ENCODE assay signal across 10 mouse cellular contexts in genomic region chr9:104379532-104380162, GRCm38 (mm10). TPM values are rescaled to one million over a fixed set of nuclear protein-coding genes. Genes with fewer than 3 reads are reported as not detected.
A peak's percentile ranks its signal among the peaks of the same experiment; 100 is the strongest.
DNase-seq lines count a peak whose midpoint lies in the region; ATAC-seq and TF ChIP-seq lines count a peak whose summit lies in the region.
"Had no signal": no experiment of that assay in that cellular context is flagged by ENCODE, and none has a peak within 500 bp of the region (broad histone marks: within the 10 kb centered on the region; RNA-seq: fewer than 3 reads in every experiment).

No protein-coding gene starts in this region.

- TF ChIP-seq CTCF in heart, postnatal 0 days (IDR thresholded peaks at IDR 0.05; ENCODE audit: low read depth), result peak; percentile 41

- ATAC-seq in heart, postnatal 0 days (ENCODE audit: insufficient read depth, low read depth), result no peak
- no peak for ATAC-seq in neural tube, embryonic 15.5 days (ENCODE audit: low FRiP score)
- ATAC-seq in granulocyte monocyte progenitor cell, adult 5-6 weeks (replicated peaks; ENCODE audit: poor library complexity, severe bottlenecking), result 0 out of 2 replicates have a peak, but pooled peaks have one; percentile 35
- no peak for ATAC-seq in frontal cortex, adult (ENCODE audit: low TSS enrichment)

- no peaks in the 10 kb centered on the region; the same call in 1 of the 2 replicates for H3K27me3 ChIP-seq in heart, postnatal 0 days (ENCODE audit: control insufficient read depth, insufficient read depth, low read length)
- H3K27me3 ChIP-seq in neural tube, embryonic 15.5 days (replicated peaks), result no peaks in the 10 kb centered on the region
- H3K27me3 ChIP-seq: embryonic facial prominence, embryonic 13.5 days; limb, embryonic 13.5 days had no signal

- H3K4me1 ChIP-seq in heart, postnatal 0 days (ENCODE audit: control insufficient read depth, insufficient read depth), result no peaks in the 10 kb centered on the region
- H3K4me1 ChIP-seq in neural tube, embryonic 15.5 days, result no peaks in the 10 kb centered on the region
- H3K4me1 ChIP-seq: embryonic facial prominence, embryonic 13.5 days; limb, embryonic 13.5 days had no signal

- no peaks in the 10 kb centered on the region for H3K36me3 ChIP-seq in heart, postnatal 0 days (replicated peaks; ENCODE audit: control insufficient read depth, insufficient read depth, low read length)
- no peaks in the 10 kb centered on the region for H3K36me3 ChIP-seq in neural tube, embryonic 15.5 days
- H3K36me3 ChIP-seq: embryonic facial prominence, embryonic 13.5 days; limb, embryonic 13.5 days had no signal

- peak; percentile 35 for DNase-seq in heart, postnatal 0 days (ENCODE audit: low spot score)
- DNase-seq in heart, adult 8-10 months (ENCODE audit: low spot score), result no peak
- peak; percentile 15 for DNase-seq in neural tube, embryonic 10.5 days (ENCODE audit: extremely low spot score, low spot score)
- peak; percentile 77 for DNase-seq in NIH3T3 (ENCODE audit: low read depth)
- DNase-seq in natural killer cell, adult 2 months (ENCODE audit: low spot score in 2 of 2), result no peak

- 60% methylated on average over 9 of the region's 9 CpGs for WGBS in heart, postnatal 0 days
- WGBS in neural tube, embryonic 15.5 days, result 66% methylated on average over 9 of the region's 9 CpGs

- no peak for TF ChIP-seq EP300 in heart, postnatal 0 days (IDR thresholded peaks at IDR 0.05; ENCODE audit: low read depth)

- H3K4me3 ChIP-seq in heart, postnatal 0 days (ENCODE audit: low read depth, low read length), result no peak overlapping the region
- H3K4me3 ChIP-seq in neural tube, embryonic 15.5 days (replicated peaks), result no peak overlapping the region
- H3K4me3 ChIP-seq: embryonic facial prominence, embryonic 13.5 days; limb, embryonic 13.5 days had no signal

- H3K9me3 ChIP-seq in heart, postnatal 0 days (replicated peaks; ENCODE audit: control insufficient read depth, low read length), result no peaks in the 10 kb centered on the region
- no peaks in the 10 kb centered on the region for H3K9me3 ChIP-seq in neural tube, embryonic 15.5 days (replicated peaks)
- H3K9me3 ChIP-seq: embryonic facial prominence, embryonic 13.5 days; limb, embryonic 13.5 days had no signal

- no peak overlapping the region for H3K4me2 ChIP-seq in heart, postnatal 0 days (ENCODE audit: low read depth, low read length)
- H3K4me2 ChIP-seq in neural tube, embryonic 15.5 days, result no peak overlapping the region
- H3K4me2 ChIP-seq: embryonic facial prominence, embryonic 13.5 days; limb, embryonic 13.5 days had no signal

- H3K9ac ChIP-seq in heart, postnatal 0 days (replicated peaks; ENCODE audit: low read depth, low read length), result no peak overlapping the region
- H3K9ac ChIP-seq in neural tube, embryonic 15.5 days (replicated peaks), result no peak overlapping the region
- H3K9ac ChIP-seq: embryonic facial prominence, embryonic 13.5 days; limb, embryonic 13.5 days had no signal

- no peak overlapping the region for H3K27ac ChIP-seq in heart, postnatal 0 days (ENCODE audit: low read depth)
- no peak overlapping the region for H3K27ac ChIP-seq in neural tube, embryonic 15.5 days (replicated peaks)
- H3K27ac ChIP-seq: embryonic facial prominence, embryonic 13.5 days; limb, embryonic 13.5 days had no signal

RNA-seq across cellular contexts. Expression of gene Acpp, which starts 42.1 kb away (rescaled TPM):
- 2.4 TPM in 1 of 2 replicates, not detected in the other for total RNA-seq in heart, postnatal 0 days (2014; rRNA removed; ENCODE audit: low replicate concordance)
- polyA plus RNA-seq in heart, postnatal 0 days (2015; fragmentation: Nextera tagmentation; extraction: Ambion mirVana), result 0.07 TPM in 1 of 2 replicates, not detected in the other
- total RNA-seq in heart, adult 8-10 months (2022), result under 1 TPM in 1 of 4 experiments, not detected in 3; 0.17 TPM
- 0.97 and 1.4 TPM in 2 replicates for polyA plus RNA-seq in neural tube, embryonic 15.5 days (2015; fragmentation: Nextera tagmentation; extraction: Ambion mirVana)
- 1.2 and 4.6 TPM in 2 replicates for total RNA-seq in granulocyte monocyte progenitor cell, adult 5-6 weeks (2014; fragmentation: Nextera tagmentation)
- 2.8 and 3.0 TPM in 2 replicates for total RNA-seq in granulocyte monocyte progenitor cell, adult 5-6 weeks (2017)

Comparison
In these comparisons a context has a peak if more than half of its experiments do, and no peak if none do; other contexts are left out.
1. DNase-seq: peak in heart, postnatal 0 days (single experiment), neural tube, embryonic 10.5 days (single experiment) and NIH3T3 (single experiment); none in heart, adult 8-10 months (single experiment) and natural killer cell, adult 2 months (0 of 2).